Mouse (Mus musculus): ENCODE measurements around the gene Fgb.

DNA sequence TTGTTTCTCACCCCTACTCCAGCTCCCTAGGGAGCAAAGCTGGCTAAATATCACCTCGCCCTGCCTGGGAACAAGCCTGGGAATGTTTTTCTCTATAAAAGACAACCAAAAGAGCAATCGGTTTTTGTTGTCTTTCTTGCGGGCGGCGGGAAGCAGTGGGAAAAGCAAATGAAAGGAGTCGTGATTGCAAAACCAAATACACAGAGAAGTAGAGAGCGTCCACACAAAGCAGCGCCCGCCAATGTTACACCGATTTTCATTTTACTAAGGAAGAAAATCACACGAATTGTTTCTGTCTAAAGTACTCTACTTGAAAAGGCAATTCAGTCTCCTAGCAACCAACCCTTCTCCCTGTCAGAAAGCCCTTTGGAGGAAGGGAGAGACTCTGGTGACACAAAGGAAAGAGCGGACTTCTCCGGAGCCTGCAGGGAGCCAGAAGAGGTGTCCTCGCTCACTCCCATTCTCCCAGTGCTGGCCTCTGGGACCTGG, 48.9 kb upstream of the Fgb start:
- TF ChIP-seq CTCF (IDR thresholded peaks at IDR 0.05; ENCODE audit: borderline replicate concordance, insufficient read depth, low read depth, low read length), result no peak
- no peak for TF ChIP-seq POLR2A (IDR thresholded peaks at IDR 0.05; ENCODE audit: borderline replicate concordance, insufficient read depth, low read length)

All from cerebellum, adult 2 months (tissue).